Mouse (Mus musculus) hindbrain, embryonic 11.5 days (tissue): ENCODE measurements around the gene Cd300e. TPM values are rescaled to one million over a fixed set of nuclear protein-coding genes. Genes with fewer than 3 reads are reported as not detected.
"Not testable (repeated sequence)": the region's sequence is repeated elsewhere in the genome, so short reads cannot be mapped to it uniquely, and the experiment has no call there.

Source experiments
- ATAC-seq: fragments of 200-750 bp; cut with Nextera tagmentation; 2 replicates; pipeline ENCODE4 v1.8.0; 2017; ENCODE audit warnings: mild to moderate bottlenecking, moderate TSS enrichment, moderate library complexity; ENCODE audit not compliant: low FRiP score
- DNase-seq: peaks from one replicate; pipeline ENCODE4 v3.0.0-alpha.2; 2015; ENCODE audit warnings: low spot score
- H3K27ac ChIP-seq: fragments of 300-500 bp; sonication (generic); 2 replicates; pipeline ENCODE4 v1.5.1; 2014; ENCODE audit warnings: mild to moderate bottlenecking, low read depth, low read length
- H3K27me3 ChIP-seq: fragments of 300-500 bp; sonication (generic); 2 replicates; pipeline ENCODE4 v1.6.1; 2014; ENCODE audit warnings: mild to moderate bottlenecking, low read length, moderate library complexity, mixed read lengths; ENCODE audit not compliant: control insufficient read depth, insufficient read depth
- H3K36me3 ChIP-seq: fragments of 300-500 bp; sonication (generic); 2 replicates; pipeline ENCODE4 v1.6.1; 2014; ENCODE audit warnings: mild to moderate bottlenecking, low read length, moderate library complexity, mixed read lengths; ENCODE audit not compliant: control insufficient read depth, insufficient read depth
- H3K4me1 ChIP-seq: fragments of 300-500 bp; sonication (generic); replicated peaks from 2 replicates; pipeline ENCODE4 v1.6.1; 2014; ENCODE audit warnings: low read length, mixed read lengths; ENCODE audit not compliant: control insufficient read depth, insufficient read depth
- H3K4me2 ChIP-seq: fragments of 300-500 bp; sonication (generic); replicated peaks from 2 replicates; pipeline ENCODE4 v1.6.1; 2014; ENCODE audit warnings: mild to moderate bottlenecking, low read depth, low read length
- H3K4me3 ChIP-seq: fragments of 300-500 bp; sonication (generic); 2 replicates; pipeline ENCODE4 v1.5.1; 2014; ENCODE audit warnings: low read depth, low read length
- H3K9ac ChIP-seq: fragments of 300-500 bp; sonication (generic); 2 replicates; pipeline ENCODE4 v1.6.1; 2014; ENCODE audit warnings: low read depth, low read length
- H3K9me3 ChIP-seq: fragments of 300-500 bp; sonication (generic); 2 replicates; pipeline ENCODE4 v1.6.1; 2016; ENCODE audit warnings: low read length; ENCODE audit not compliant: control insufficient read depth
- WGBS: fragments of 180-500 bp; shearing (Covaris S2); extraction: QIAGEN DNeasy Blood & Tissue Kit; methylation state at CpG from one replicate; pipeline ENCODE4 v1.1.7; 2014; 5-methylcytosine and 5-hydroxymethylcytosine counted together
- polyA plus RNA-seq: library from polyadenylated mRNA; unstranded; fragments of >200 nt; fragmentation: Nextera tagmentation; extraction: Ambion mirVana; gene quantifications from 2 replicates; pipeline ENCODE4 v1.2.1, GENCODE M21; 2014

Gene Cd300e
- polyA plus RNA-seq, 1 experiment from 2014 or later, result not detected

DNA sequence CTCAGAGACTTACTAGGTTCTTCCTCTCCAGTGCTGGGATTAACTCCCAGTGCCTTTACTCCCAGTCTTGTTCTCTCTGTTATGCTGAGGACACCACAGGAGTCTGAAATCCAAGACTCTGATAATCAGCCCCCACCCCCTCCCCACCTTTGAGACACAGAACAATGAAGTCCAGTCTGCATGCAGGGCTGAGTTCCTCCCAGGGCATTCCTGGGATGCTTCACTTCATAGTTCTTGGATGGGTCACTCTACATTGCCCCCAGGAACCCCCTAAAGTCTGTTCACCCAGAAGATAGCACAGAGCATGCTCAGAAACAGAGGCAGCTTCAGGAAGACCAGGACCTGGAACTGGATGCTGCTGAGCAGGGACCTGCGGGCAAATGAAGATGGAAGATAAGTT is 9.0 kb downstream of the Cd300e start:
- no peak for ATAC-seq
- Histone ChIP-seq H3K36me3 (no peaks in the 10 kb centered on the region), H3K4me3 (no peak overlapping the region), H3K27me3 (no peaks in the 10 kb centered on the region), H3K9me3 (no peaks in the 10 kb centered on the region), H3K4me2 (no peak overlapping the region), H3K27ac (no peak overlapping the region), H3K4me1 (no peaks in the 10 kb centered on the region), H3K9ac (no peak overlapping the region)
- WGBS, result 77% methylated on average over 1 of the region's 1 CpGs
- no peak for DNase-seq

DNA sequence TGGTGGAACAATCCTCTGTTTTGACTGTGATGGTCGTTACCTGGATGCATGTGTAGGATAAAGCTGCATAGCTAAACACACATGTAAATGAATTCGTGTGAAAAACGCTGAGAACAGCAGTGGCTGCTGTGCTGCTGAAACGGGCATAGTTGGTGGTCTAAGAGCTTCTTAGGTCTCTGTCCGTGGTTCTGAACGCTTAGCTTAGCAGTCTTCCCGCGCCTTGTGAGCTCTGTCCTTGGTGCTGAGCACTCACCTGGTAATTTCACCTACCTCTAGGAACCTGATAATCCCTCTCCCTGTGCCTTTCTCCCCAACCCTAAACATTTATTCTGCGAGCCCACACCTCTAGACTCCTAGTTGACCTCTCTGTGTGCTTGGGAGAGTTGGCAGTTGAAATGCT is 9.8 kb downstream of the Cd300e start:
- Histone ChIP-seq H3K4me3 (no peak overlapping the region), H3K4me1 (no peaks in the 10 kb centered on the region), H3K9me3 (no peaks in the 10 kb centered on the region), H3K36me3 (no peaks in the 10 kb centered on the region), H3K4me2 (no peak overlapping the region), H3K27ac (no peak overlapping the region), H3K27me3 (no peaks in the 10 kb centered on the region), H3K9ac (no peak overlapping the region)
- 3% methylated on average over 9 of the region's 9 CpGs for WGBS
- DNase-seq (peak; percentile 66), ATAC-seq (no peak)

DNA sequence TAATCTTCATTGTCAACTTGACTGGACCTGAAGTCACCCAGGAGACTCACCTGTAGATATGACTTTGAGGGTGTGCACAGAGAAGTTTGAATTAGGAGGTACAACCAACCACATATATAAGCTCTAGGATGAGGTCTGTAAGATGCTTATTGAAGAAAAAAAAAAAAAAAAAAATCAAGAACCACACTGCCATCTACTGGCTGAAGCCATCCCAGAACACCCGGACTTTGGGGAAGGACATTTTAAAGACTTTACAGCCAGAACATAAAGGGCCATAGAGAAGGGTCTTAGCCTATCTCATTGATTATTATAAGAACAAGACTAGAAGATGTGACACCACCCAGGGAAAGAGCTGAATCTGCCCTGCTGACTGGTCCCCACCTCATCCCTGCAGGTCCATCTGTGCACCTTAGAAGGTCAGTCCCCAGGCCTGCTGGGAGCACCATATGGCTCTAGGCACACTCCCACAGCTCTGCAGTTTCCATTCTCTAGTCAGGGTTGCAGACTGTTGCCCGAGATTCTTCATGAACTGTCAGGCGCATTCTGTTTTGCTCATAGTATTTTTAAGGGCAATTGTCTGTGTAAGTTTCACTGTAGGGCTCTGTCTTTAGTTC is 12.6 kb downstream of the Cd300e start:
- no peak overlapping the region for H3K4me3 ChIP-seq
- H3K4me1 ChIP-seq, result no peaks in the 10 kb centered on the region
- H3K36me3 ChIP-seq, result no peaks in the 10 kb centered on the region
- ATAC-seq (no peak), DNase-seq (no peak)
- 42% methylated on average over 3 of the region's 3 CpGs for WGBS
- H3K9me3 ChIP-seq, result no peaks in the 10 kb centered on the region
- H3K27ac ChIP-seq, result no peak overlapping the region
- H3K4me2 ChIP-seq, result no peak overlapping the region
- no peaks in the 10 kb centered on the region for H3K27me3 ChIP-seq
- H3K9ac ChIP-seq, result no peak overlapping the region

DNA sequence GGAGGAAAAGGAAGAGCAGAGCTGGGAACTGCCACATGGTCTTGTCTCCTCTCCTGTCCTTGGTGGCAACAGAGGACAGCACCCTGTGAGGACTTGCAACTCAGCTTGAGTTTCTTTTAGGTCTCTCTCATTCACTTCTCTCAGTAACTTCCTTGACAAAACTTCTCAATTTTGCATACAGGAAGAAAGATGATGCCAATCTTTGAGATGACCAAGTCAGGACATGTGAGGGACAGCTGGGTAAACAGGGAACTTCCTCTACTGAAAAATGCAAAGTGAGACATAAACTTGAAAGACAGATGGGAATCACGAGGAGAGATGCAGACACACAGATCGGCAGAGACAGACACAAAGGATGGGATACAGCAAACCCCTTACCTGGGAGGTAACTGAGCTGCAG is 13.7 kb downstream of the Cd300e start, which contains the start of gene Cd300ld3:
Gene Cd300ld3, minus strand, starts transcription at position 151 of the 400 bp plus-strand sequence.
- ATAC-seq (no peak), DNase-seq (no peak)
- no peak within 1 kb of the TSS for H3K27ac ChIP-seq
- no peak within 1 kb of the TSS for H3K9ac ChIP-seq
- no peak within 1 kb of the TSS for H3K4me3 ChIP-seq
- H3K27me3 ChIP-seq, result no peaks in the 10 kb centered on the region
- H3K4me2 ChIP-seq, result no peak within 1 kb of the TSS
- H3K4me1 ChIP-seq, result no peaks in the 10 kb centered on the region
- H3K9me3 ChIP-seq, result no peaks in the 10 kb centered on the region
- no peaks in the 10 kb centered on the region for H3K36me3 ChIP-seq
- 91% methylated on average over 2 of the region's 2 CpGs for WGBS

DNA sequence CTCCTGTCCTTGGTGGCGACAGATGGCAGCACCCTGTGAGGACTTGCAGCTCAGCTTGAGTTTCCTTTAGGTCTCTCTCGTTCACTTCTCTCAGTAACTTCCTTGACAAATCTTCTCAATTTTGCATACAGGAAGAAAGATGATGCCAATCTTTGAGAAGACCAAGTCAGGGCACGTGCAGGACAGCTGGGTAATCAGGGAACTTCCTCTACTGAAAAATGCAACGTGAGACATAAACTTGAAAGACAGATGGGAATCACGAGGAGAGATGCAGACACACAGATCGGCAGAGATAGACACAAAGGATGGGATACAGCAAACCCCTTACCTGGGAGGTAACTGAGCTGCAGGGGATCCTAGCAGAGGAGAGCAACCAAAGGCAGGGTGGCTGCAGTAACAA is 24.3 kb downstream of the Cd300e start, which contains the start of gene Cd300ld5:
Gene Cd300ld5, minus strand, starts transcription at position 101 of the 400 bp plus-strand sequence.
- not testable (repeated sequence) for H3K4me3 ChIP-seq, H3K9ac ChIP-seq, H3K4me1 ChIP-seq, H3K36me3 ChIP-seq, DNase-seq, H3K27me3 ChIP-seq, H3K27ac ChIP-seq, H3K4me2 ChIP-seq, H3K9me3 ChIP-seq, ATAC-seq
- WGBS, result no CpG with 5 or more reads among the region's 6 CpGs

DNA sequence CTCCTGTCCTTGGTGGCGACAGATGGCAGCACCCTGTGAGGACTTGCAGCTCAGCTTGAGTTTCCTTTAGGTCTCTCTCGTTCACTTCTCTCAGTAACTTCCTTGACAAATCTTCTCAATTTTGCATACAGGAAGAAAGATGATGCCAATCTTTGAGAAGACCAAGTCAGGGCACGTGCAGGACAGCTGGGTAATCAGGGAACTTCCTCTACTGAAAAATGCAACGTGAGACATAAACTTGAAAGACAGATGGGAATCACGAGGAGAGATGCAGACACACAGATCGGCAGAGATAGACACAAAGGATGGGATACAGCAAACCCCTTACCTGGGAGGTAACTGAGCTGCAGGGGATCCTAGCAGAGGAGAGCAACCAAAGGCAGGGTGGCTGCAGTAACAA is 35.1 kb downstream of the Cd300e start, which contains the start of gene Cd300ld4:
Gene Cd300ld4, minus strand, starts transcription at position 101 of the 400 bp plus-strand sequence.
- not testable (repeated sequence) for DNase-seq, H3K9ac ChIP-seq, H3K4me3 ChIP-seq, ATAC-seq, H3K4me2 ChIP-seq, H3K9me3 ChIP-seq, H3K27ac ChIP-seq, H3K36me3 ChIP-seq, H3K27me3 ChIP-seq, H3K4me1 ChIP-seq
- WGBS, result no CpG with 5 or more reads among the region's 6 CpGs

DNA sequence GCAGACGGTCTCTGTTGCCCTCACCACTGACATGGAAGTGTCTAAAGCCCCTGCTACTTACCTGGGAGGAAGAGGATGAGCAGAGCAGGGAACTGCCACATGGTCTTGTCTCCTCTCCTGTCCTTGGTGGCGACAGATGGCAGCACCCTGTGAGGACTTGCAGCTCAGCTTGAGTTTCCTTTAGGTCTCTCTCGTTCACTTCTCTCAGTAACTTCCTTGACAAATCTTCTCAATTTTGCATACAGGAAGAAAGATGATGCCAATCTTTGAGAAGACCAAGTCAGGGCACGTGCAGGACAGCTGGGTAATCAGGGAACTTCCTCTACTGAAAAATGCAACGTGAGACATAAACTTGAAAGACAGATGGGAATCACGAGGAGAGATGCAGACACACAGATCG is 45.9 kb downstream of the Cd300e start, which contains the start of gene Cd300ld2:
Gene Cd300ld2, minus strand, starts transcription at position 101 of the 400 bp plus-strand sequence.
- not testable (repeated sequence) for DNase-seq, ATAC-seq, H3K9me3 ChIP-seq, H3K4me1 ChIP-seq, H3K9ac ChIP-seq, H3K4me2 ChIP-seq, H3K27ac ChIP-seq, H3K27me3 ChIP-seq, H3K4me3 ChIP-seq, H3K36me3 ChIP-seq
- no CpG with 5 or more reads among the region's 7 CpGs for WGBS

DNA sequence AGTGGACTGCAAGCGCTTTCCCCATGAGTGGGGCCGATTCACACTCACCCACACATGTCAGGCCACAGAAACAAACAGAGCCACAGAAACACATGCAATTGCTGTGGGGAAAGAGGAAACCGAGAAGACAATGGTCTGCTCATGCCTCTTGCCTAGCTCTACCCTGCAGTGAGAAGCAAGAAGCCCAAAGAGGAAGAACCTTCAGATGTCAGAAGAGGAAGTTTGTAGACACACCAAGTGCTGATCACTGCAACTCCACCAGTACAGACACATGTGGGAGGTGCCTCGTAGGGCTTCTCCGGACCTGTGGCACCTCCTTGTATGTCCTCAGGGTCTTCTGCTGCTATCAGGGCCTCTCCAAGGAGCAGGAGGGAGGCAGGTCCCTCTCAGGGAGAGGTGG is 57.9 kb downstream of the Cd300e start:
- Histone ChIP-seq H3K4me2 (no peak overlapping the region), H3K27me3 (no peaks in the 10 kb centered on the region), H3K4me3 (no peak overlapping the region), H3K36me3 (no peaks in the 10 kb centered on the region), H3K9ac (no peak overlapping the region), H3K4me1 (no peaks in the 10 kb centered on the region), H3K27ac (no peak overlapping the region), H3K9me3 (no peaks in the 10 kb centered on the region)
- 89% methylated on average over 5 of the region's 5 CpGs for WGBS
- no peak for ATAC-seq
- DNase-seq, result no peak
